Mouse (Mus musculus): ENCODE measurements at regions not wholly inside any gene's neighbourhood (a gene's known extent, or its start where the extent isn't known, plus 50 kb on each side); places are given as distances from the start of the nearest gene placed in this dataset.

- peaks cover 11% of the 10 kb centered on the region for H3K4me1 ChIP-seq
- H3K4me3 ChIP-seq: no peak overlapping the region
- H3K27me3 ChIP-seq (replicated peaks): no peaks in the 10 kb centered on the region
- H3K27ac ChIP-seq: no peak overlapping the region
- 10% methylated on average over 2 of the region's 2 CpGs for WGBS (ENCODE audit: insufficient replicate concordance)
- H3K9ac ChIP-seq: no peak overlapping the region
- ATAC-seq: peak; percentile 59; the same call in 1 of the 2 replicates
- H3K9me3 ChIP-seq (replicated peaks): no peaks in the 10 kb centered on the region
- H3K4me2 ChIP-seq: no peak overlapping the region
- no peaks in the 10 kb centered on the region for H3K36me3 ChIP-seq
Measured at GRCm38 (mm10) chr10:125784896-125785295, 181.1 kb upstream of the Lrig3 start.

- peak overlapping the region; percentile 48 for H3K4me2 ChIP-seq
- H3K9me3 ChIP-seq (replicated peaks): no peaks in the 10 kb centered on the region
- ATAC-seq: peak; percentile 47; the same call in 1 of the 2 replicates
- no peak overlapping the region for H3K4me3 ChIP-seq
- H3K27ac ChIP-seq: no peak overlapping the region
- 18% methylated on average over 16 of the region's 16 CpGs for WGBS (ENCODE audit: insufficient replicate concordance)
- H3K9ac ChIP-seq: no peak overlapping the region
- H3K27me3 ChIP-seq (replicated peaks): no peaks in the 10 kb centered on the region
- peaks cover 11% of the 10 kb centered on the region for H3K4me1 ChIP-seq
- no peaks in the 10 kb centered on the region for H3K36me3 ChIP-seq
Measured at GRCm38 (mm10) chr10:125785448-125786196, 180.3 kb upstream of the Lrig3 start.

GRCm38 (mm10) chr10:125786197-125786879 lies 179.6 kb upstream of the Lrig3 start:
- Histone ChIP-seq H3K9ac (no peak overlapping the region), H3K27ac (peak overlapping the region; percentile 14; the same call in 1 of the 2 replicates), H3K4me1 (peaks cover 11% of the 10 kb centered on the region), H3K4me3 (0 out of 2 replicates have a peak overlapping the region, but pooled peaks have one; percentile 21), H3K36me3 (no peaks in the 10 kb centered on the region), H3K27me3 (replicated peaks) (no peaks in the 10 kb centered on the region), H3K9me3 (replicated peaks) (no peaks in the 10 kb centered on the region), H3K4me2 (peak overlapping the region; percentile 48)
- WGBS (ENCODE audit: insufficient replicate concordance): 16% methylated on average over 10 of the region's 10 CpGs
- no peak for ATAC-seq

GRCm38 (mm10) chr10:125786880-125787337 lies 179.1 kb upstream of the Lrig3 start:
- Histone ChIP-seq H3K27me3 (replicated peaks) (no peaks in the 10 kb centered on the region), H3K4me3 (peak overlapping the region; percentile 21; the same call in 1 of the 2 replicates), H3K4me1 (peaks cover 11% of the 10 kb centered on the region), H3K9ac (no peak overlapping the region), H3K4me2 (peak overlapping the region; percentile 48), H3K36me3 (no peaks in the 10 kb centered on the region), H3K27ac (no peak overlapping the region), H3K9me3 (replicated peaks) (no peaks in the 10 kb centered on the region)
- ATAC-seq: no peak
- 15% methylated on average over 17 of the region's 17 CpGs for WGBS (ENCODE audit: insufficient replicate concordance)

GRCm38 (mm10) chr10:125787441-125788060 lies 178.4 kb upstream of the Lrig3 start:
- Histone ChIP-seq H3K27ac (no peak overlapping the region), H3K4me2 (peak overlapping the region; percentile 48), H3K9ac (no peak overlapping the region), H3K4me1 (peaks cover 11% of the 10 kb centered on the region), H3K4me3 (no peak overlapping the region), H3K27me3 (replicated peaks) (no peaks in the 10 kb centered on the region), H3K36me3 (no peaks in the 10 kb centered on the region), H3K9me3 (replicated peaks) (no peaks in the 10 kb centered on the region)
- 49% methylated on average over 19 of the region's 19 CpGs for WGBS (ENCODE audit: insufficient replicate concordance)
- no peak for ATAC-seq

- Histone ChIP-seq H3K4me2 (no peak overlapping the region), H3K9ac (no peak overlapping the region), H3K4me3 (no peak overlapping the region), H3K27ac (no peak overlapping the region), H3K4me1 (peaks cover 11% of the 10 kb centered on the region), H3K36me3 (no peaks in the 10 kb centered on the region), H3K27me3 (replicated peaks) (no peaks in the 10 kb centered on the region), H3K9me3 (replicated peaks) (no peaks in the 10 kb centered on the region)
- no peak for ATAC-seq
- WGBS (ENCODE audit: insufficient replicate concordance): 80% methylated on average over 2 of the region's 2 CpGs
Measured at GRCm38 (mm10) chr10:125788262-125788661, 177.7 kb upstream of the Lrig3 start.

- Histone ChIP-seq H3K4me2 (no peak overlapping the region), H3K9me3 (replicated peaks) (no peaks in the 10 kb centered on the region), H3K9ac (no peak overlapping the region), H3K4me3 (no peak overlapping the region), H3K36me3 (no peaks in the 10 kb centered on the region), H3K27me3 (replicated peaks) (no peaks in the 10 kb centered on the region), H3K27ac (no peak overlapping the region), H3K4me1 (peaks cover 4% of the 10 kb centered on the region)
- 71% methylated on average over 2 of the region's 2 CpGs for WGBS (ENCODE audit: insufficient replicate concordance)
- no peak for ATAC-seq
Measured at GRCm38 (mm10) chr10:125790924-125791323, 175.0 kb upstream of the Lrig3 start.

- H3K9me3 ChIP-seq (replicated peaks): no peaks in the 10 kb centered on the region
- ATAC-seq: no peak
- no peaks in the 10 kb centered on the region for H3K36me3 ChIP-seq
- no peak overlapping the region for H3K27ac ChIP-seq
- no peaks in the 10 kb centered on the region for H3K4me1 ChIP-seq
- no peak overlapping the region for H3K9ac ChIP-seq
- H3K4me3 ChIP-seq: no peak overlapping the region
- no peaks in the 10 kb centered on the region for H3K27me3 ChIP-seq (replicated peaks)
- 87% methylated on average over 2 of the region's 2 CpGs for WGBS (ENCODE audit: insufficient replicate concordance)
- H3K4me2 ChIP-seq: no peak overlapping the region
Measured at GRCm38 (mm10) chr10:125794504-125794903, 171.5 kb upstream of the Lrig3 start.

GRCm38 (mm10) chr10:125795323-125795722 lies 170.6 kb upstream of the Lrig3 start:
- Histone ChIP-seq H3K27me3 (replicated peaks) (no peaks in the 10 kb centered on the region), H3K9ac (no peak overlapping the region), H3K4me2 (no peak overlapping the region), H3K36me3 (no peaks in the 10 kb centered on the region), H3K4me1 (no peaks in the 10 kb centered on the region), H3K9me3 (replicated peaks) (no peaks in the 10 kb centered on the region), H3K4me3 (no peak overlapping the region), H3K27ac (no peak overlapping the region)
- ATAC-seq: no peak
- 65% methylated on average over 1 of the region's 1 CpGs for WGBS (ENCODE audit: insufficient replicate concordance)

- Histone ChIP-seq H3K9me3 (replicated peaks) (no peaks in the 10 kb centered on the region), H3K4me3 (no peak overlapping the region), H3K9ac (no peak overlapping the region), H3K4me2 (no peak overlapping the region), H3K4me1 (no peaks in the 10 kb centered on the region), H3K27me3 (replicated peaks) (no peaks in the 10 kb centered on the region), H3K27ac (no peak overlapping the region), H3K36me3 (no peaks in the 10 kb centered on the region)
- WGBS (ENCODE audit: insufficient replicate concordance): 34% methylated on average over 13 of the region's 13 CpGs
- ATAC-seq: no peak
Measured at GRCm38 (mm10) chr10:125798678-125799077, 167.3 kb upstream of the Lrig3 start.

- Histone ChIP-seq H3K4me1 (no peaks in the 10 kb centered on the region), H3K27ac (no peak overlapping the region), H3K9me3 (replicated peaks) (no peaks in the 10 kb centered on the region), H3K4me2 (no peak overlapping the region), H3K27me3 (replicated peaks) (no peaks in the 10 kb centered on the region), H3K4me3 (no peak overlapping the region), H3K9ac (no peak overlapping the region), H3K36me3 (no peaks in the 10 kb centered on the region)
- ATAC-seq: no peak
- 58% methylated on average over 2 of the region's 2 CpGs for WGBS (ENCODE audit: insufficient replicate concordance)
Measured at GRCm38 (mm10) chr10:125800572-125801114, 165.3 kb upstream of the Lrig3 start.

- Histone ChIP-seq H3K36me3 (no peaks in the 10 kb centered on the region), H3K27me3 (replicated peaks) (no peaks in the 10 kb centered on the region), H3K4me1 (no peaks in the 10 kb centered on the region), H3K27ac (no peak overlapping the region), H3K4me3 (no peak overlapping the region), H3K4me2 (no peak overlapping the region), H3K9me3 (replicated peaks) (no peaks in the 10 kb centered on the region), H3K9ac (no peak overlapping the region)
- no peak for ATAC-seq
- WGBS (ENCODE audit: insufficient replicate concordance): 44% methylated on average over 4 of the region's 4 CpGs
Measured at GRCm38 (mm10) chr10:125801450-125801849, 164.5 kb upstream of the Lrig3 start.
